ENCODE assay signal across 8 mouse cellular contexts in the genomic region with DNA sequence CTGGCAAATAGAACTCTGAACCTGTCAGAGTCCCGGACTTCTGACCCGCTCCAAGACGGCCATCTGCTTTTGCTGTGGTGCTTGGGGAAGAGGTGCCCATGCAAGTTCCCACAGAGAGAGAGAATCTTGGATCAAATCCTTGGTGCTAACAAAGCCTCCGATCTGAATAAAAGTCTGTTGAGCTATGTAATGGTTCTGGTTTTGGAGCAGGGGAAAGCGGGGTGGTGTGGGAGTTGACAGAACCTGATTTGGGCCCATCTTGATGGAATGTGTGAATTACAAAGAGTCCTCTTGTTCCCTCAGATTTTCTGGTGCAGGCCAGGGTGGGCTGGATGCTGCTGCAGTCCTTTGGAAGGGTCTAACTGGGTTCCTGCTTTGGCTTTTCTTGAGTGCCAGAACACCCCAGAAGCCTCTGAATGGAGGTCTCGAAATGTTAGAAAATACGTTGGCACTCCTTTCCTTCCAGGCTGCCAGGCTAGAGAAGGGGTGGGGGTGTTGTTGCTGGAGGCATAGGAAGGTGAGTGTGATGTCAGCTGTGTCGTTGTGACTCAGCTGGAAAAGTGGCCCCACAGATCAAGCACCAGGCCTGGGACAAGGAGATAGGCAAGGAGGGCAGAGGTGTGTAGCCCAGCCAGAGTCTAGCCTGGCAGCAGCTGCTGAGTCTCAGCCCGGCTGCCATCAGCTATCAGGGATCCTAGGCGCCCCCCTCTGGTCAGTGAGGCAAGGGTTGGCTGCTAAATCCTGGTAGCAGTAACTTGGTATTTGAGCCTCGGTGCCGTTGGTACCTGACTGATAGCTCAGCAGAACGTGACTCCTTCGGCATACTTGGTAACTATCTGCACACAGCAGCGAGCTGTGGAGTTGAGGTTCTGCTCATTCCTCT. TPM values are rescaled to one million over a fixed set of nuclear protein-coding genes. Genes with fewer than 3 reads are reported as not detected.
DNase-seq lines count a peak whose midpoint lies in the region; ATAC-seq and TF ChIP-seq lines count a peak whose summit lies in the region.

No protein-coding gene starts in this region.

- H3K9me3 ChIP-seq in kidney, embryonic 16.5 days (ENCODE audit: low read length) = no peaks in the 10 kb centered on the region
- no peaks in the 10 kb centered on the region for H3K9me3 ChIP-seq in liver, embryonic 13.5 days (replicated peaks)
- no peaks in the 10 kb centered on the region for H3K9me3 ChIP-seq in neural tube, embryonic 11.5 days (ENCODE audit: control insufficient read depth, low read length)

- DNase-seq in 3T3-L1 (ENCODE audit: low read depth, low spot score) = peak; percentile 70
- peak; percentile 42 for DNase-seq in adrenal gland, adult 8-10 months
- DNase-seq in embryo, embryonic 9.5 days (ENCODE audit: extremely low spot score) = peak; percentile 55
- DNase-seq in heart, adult 8-10 months (ENCODE audit: low spot score) = peak; percentile 72
- DNase-seq in liver, embryonic 13.5 days = peak; percentile 22
- peak; percentile 76 for DNase-seq in neural tube, embryonic 11.5 days (ENCODE audit: low spot score)

- H3K27ac ChIP-seq in kidney, embryonic 16.5 days (ENCODE audit: low read length) = no peak overlapping the region
- no peak overlapping the region for H3K27ac ChIP-seq in liver, embryonic 13.5 days
- no peak overlapping the region for H3K27ac ChIP-seq in neural tube, embryonic 11.5 days (ENCODE audit: low read depth, low read length)
- H3K27ac ChIP-seq in testis, adult 2 months (ENCODE audit: control insufficient read depth, insufficient read depth, low read depth, low read length) = no peak overlapping the region

- no peak for TF ChIP-seq POLR2A in testis, adult 2 months (IDR thresholded peaks at IDR 0.05; ENCODE audit: control insufficient read depth, low read depth, low read length)

- 40% methylated on average over 15 of the region's 15 CpGs for WGBS in kidney, embryonic 16.5 days
- WGBS in liver, embryonic 13.5 days (ENCODE audit: insufficient replicate concordance) = 37% methylated on average over 15 of the region's 15 CpGs
- WGBS in neural tube, embryonic 11.5 days = 51% methylated on average over 15 of the region's 15 CpGs

- H3K4me1 ChIP-seq in kidney, embryonic 16.5 days (ENCODE audit: insufficient read depth, low read length) = 0 out of 2 replicates have a peak, but pooled peaks cover 4% of the 10 kb centered on the region
- peaks cover 14% of the 10 kb centered on the region for H3K4me1 ChIP-seq in liver, embryonic 13.5 days (replicated peaks)
- no peaks in the 10 kb centered on the region for H3K4me1 ChIP-seq in neural tube, embryonic 11.5 days (ENCODE audit: control insufficient read depth, insufficient read depth, low read length)
- H3K4me1 ChIP-seq in testis, adult 2 months (ENCODE audit: control insufficient read depth, insufficient read depth, low read length) = peaks cover 2% of the 10 kb centered on the region; the same call in 1 of the 2 replicates

- no peaks in the 10 kb centered on the region for H3K27me3 ChIP-seq in kidney, embryonic 16.5 days (ENCODE audit: insufficient read depth, low read length)
- H3K27me3 ChIP-seq in liver, embryonic 13.5 days = no peaks in the 10 kb centered on the region
- H3K27me3 ChIP-seq in neural tube, embryonic 11.5 days (ENCODE audit: control insufficient read depth, insufficient read depth, low read length) = no peaks in the 10 kb centered on the region
- H3K27me3 ChIP-seq in testis, adult 2 months (ENCODE audit: control insufficient read depth, insufficient read depth, low read length) = no peaks in the 10 kb centered on the region

- peak; percentile 61; the same call in 1 of the 2 replicates for ATAC-seq in kidney, embryonic 16.5 days (ENCODE audit: low FRiP score, low TSS enrichment)
- ATAC-seq in liver, embryonic 13.5 days (ENCODE audit: low read depth) = peak; percentile 78
- peak; percentile 60; the same call in 1 of the 2 replicates for ATAC-seq in neural tube, embryonic 11.5 days (ENCODE audit: insufficient read depth, low FRiP score, low TSS enrichment)

- no peaks in the 10 kb centered on the region for H3K36me3 ChIP-seq in kidney, embryonic 16.5 days (ENCODE audit: insufficient read depth, low read length)
- H3K36me3 ChIP-seq in liver, embryonic 13.5 days = no peaks in the 10 kb centered on the region
- no peaks in the 10 kb centered on the region for H3K36me3 ChIP-seq in neural tube, embryonic 11.5 days (ENCODE audit: control insufficient read depth, insufficient read depth, low read length)
- no peaks in the 10 kb centered on the region for H3K36me3 ChIP-seq in testis, adult 2 months (ENCODE audit: control insufficient read depth, insufficient read depth, low read length)

- no peak overlapping the region for H3K9ac ChIP-seq in kidney, embryonic 16.5 days (replicated peaks; ENCODE audit: low read length)
- H3K9ac ChIP-seq in liver, embryonic 13.5 days = no peak overlapping the region
- H3K9ac ChIP-seq in neural tube, embryonic 11.5 days (ENCODE audit: low read length) = no peak overlapping the region

- peak; percentile 35; the same call in 1 of the 2 replicates for TF ChIP-seq CTCF in testis, adult 2 months (IDR thresholded peaks at IDR 0.05; ENCODE audit: control insufficient read depth, insufficient read depth, insufficient replicate concordance, low read depth, low read length)

- H3K4me3 ChIP-seq in kidney, embryonic 16.5 days (ENCODE audit: low read length) = no peak overlapping the region
- no peak overlapping the region for H3K4me3 ChIP-seq in liver, embryonic 13.5 days (replicated peaks)
- H3K4me3 ChIP-seq in neural tube, embryonic 11.5 days (ENCODE audit: low read depth, low read length) = no peak overlapping the region
- no peak overlapping the region for H3K4me3 ChIP-seq in testis, adult 2 months (ENCODE audit: control insufficient read depth, low read depth, low read length)

- no peak overlapping the region for H3K4me2 ChIP-seq in kidney, embryonic 16.5 days (replicated peaks; ENCODE audit: low read depth, low read length)
- no peak overlapping the region for H3K4me2 ChIP-seq in liver, embryonic 13.5 days
- no peak overlapping the region for H3K4me2 ChIP-seq in neural tube, embryonic 11.5 days (ENCODE audit: low read depth)

RNA-seq across cellular contexts. Expression of gene Cog6, which starts 42.1 kb away (rescaled TPM):
- total RNA-seq in adrenal gland, adult 8-10 months (2022) = 10 to 100 TPM; 31.3 to 38.8 (median 38.1) TPM
- 10 to 100 TPM; 49.4 to 59.3 (median 54.4) TPM for total RNA-seq in heart, adult 8-10 months (2022)
- polyA plus RNA-seq in kidney, embryonic 16.5 days (2015; fragmentation: Nextera tagmentation; extraction: Ambion mirVana) = 52.4 and 53.3 TPM in 2 replicates
- polyA plus RNA-seq in liver, embryonic 13.5 days (2015; fragmentation: Nextera tagmentation; extraction: Ambion mirVana) = 13.1 and 15.7 TPM in 2 replicates
- polyA plus RNA-seq in neural tube, embryonic 11.5 days (2014; fragmentation: Nextera tagmentation; extraction: Ambion mirVana) = 54.9 and 55.6 TPM in 2 replicates
- polyA plus RNA-seq in testis, adult 2 months (2012; rRNA removed) = 81.9 and 88.7 TPM in 2 replicates

Comparison
In these comparisons a context has a peak if more than half of its experiments do, and no peak if none do; other contexts are left out.
1. DNase-seq: peak in every context shown above with its lines; median percentile 76 in neural tube, embryonic 11.5 days; 72 in heart, adult 8-10 months; 70 in 3T3-L1; 55 in embryo, embryonic 9.5 days; 42 in adrenal gland, adult 8-10 months; 22 in liver, embryonic 13.5 days.